Comparison of ENCODE assay signal across 22 mouse cellular contexts in genomic region chr14:27348656-27349055, GRCm38 (mm10).
DNase-seq lines count a peak whose midpoint lies in the region; ATAC-seq and TF ChIP-seq lines count a peak whose summit lies in the region.
"Had no signal": no experiment of that assay in that cellular context is flagged by ENCODE, and none has a peak within 500 bp of the region (broad histone marks: within the 10 kb centered on the region; RNA-seq: fewer than 3 reads in every experiment).

No protein-coding gene starts in this region.

- H3K4me1 ChIP-seq in heart, embryonic 10.5 days, result peaks cover 47% of the 10 kb centered on the region
- peaks cover 53% of the 10 kb centered on the region for H3K4me1 ChIP-seq in heart, postnatal 0 days (ENCODE audit: control insufficient read depth, insufficient read depth)

- no peak for TF ChIP-seq CTCF in layer of hippocampus, adult 2 months (conservative IDR thresholded peaks at IDR 0.05)
- no peak for TF ChIP-seq CTCF in heart, postnatal 0 days (IDR thresholded peaks at IDR 0.05; ENCODE audit: low read depth)

- H3K36me3 ChIP-seq in heart, embryonic 10.5 days, result no peaks in the 10 kb centered on the region
- no peaks in the 10 kb centered on the region for H3K36me3 ChIP-seq in heart, postnatal 0 days (replicated peaks; ENCODE audit: control insufficient read depth, insufficient read depth, low read length)
- H3K36me3 ChIP-seq: embryonic facial prominence, embryonic 15.5 days; hindbrain, embryonic 15.5 days; intestine, embryonic 15.5 days had no signal

- H3K9ac ChIP-seq in heart, postnatal 0 days (replicated peaks; ENCODE audit: low read depth, low read length), result no peak overlapping the region
- H3K9ac ChIP-seq: embryonic facial prominence, embryonic 15.5 days; hindbrain, embryonic 15.5 days; intestine, embryonic 15.5 days; limb, embryonic 12.5 days; liver, embryonic 13.5 days; lung, embryonic 14.5 days had no signal

- no peaks in the 10 kb centered on the region for H3K27me3 ChIP-seq in heart, embryonic 10.5 days (ENCODE audit: insufficient read depth, poor library complexity, severe bottlenecking)
- no peaks in the 10 kb centered on the region for H3K27me3 ChIP-seq in heart, postnatal 0 days (ENCODE audit: control insufficient read depth, insufficient read depth, low read length)
- H3K27me3 ChIP-seq: embryonic facial prominence, embryonic 15.5 days; hindbrain, embryonic 15.5 days; intestine, embryonic 15.5 days; limb, embryonic 12.5 days; liver, embryonic 13.5 days had no signal

- intact Hi-C loops in heart, postnatal 36 days (cut with DNase I), result no loop called here

- TF ChIP-seq EP300 in heart, postnatal 0 days (IDR thresholded peaks at IDR 0.05; ENCODE audit: low read depth), result no peak

- H3K4me2 ChIP-seq in heart, postnatal 0 days (ENCODE audit: low read depth, low read length), result no peak overlapping the region
- H3K4me2 ChIP-seq: embryonic facial prominence, embryonic 15.5 days; hindbrain, embryonic 15.5 days; intestine, embryonic 15.5 days; limb, embryonic 12.5 days; liver, embryonic 13.5 days; lung, embryonic 14.5 days had no signal

- WGBS in heart, embryonic 10.5 days, result 89% methylated on average over 4 of the region's 4 CpGs
- 83% methylated on average over 4 of the region's 4 CpGs for WGBS in heart, postnatal 0 days

- H3K9me3 ChIP-seq in heart, embryonic 10.5 days, result no peaks in the 10 kb centered on the region
- no peaks in the 10 kb centered on the region for H3K9me3 ChIP-seq in heart, postnatal 0 days (replicated peaks; ENCODE audit: control insufficient read depth, low read length)
- H3K9me3 ChIP-seq: embryonic facial prominence, embryonic 15.5 days; hindbrain, embryonic 15.5 days; intestine, embryonic 15.5 days; liver, embryonic 13.5 days had no signal

- no peak overlapping the region for H3K4me3 ChIP-seq in heart, embryonic 10.5 days
- no peak overlapping the region for H3K4me3 ChIP-seq in layer of hippocampus, adult 2 months
- H3K4me3 ChIP-seq in heart, postnatal 0 days (ENCODE audit: low read depth, low read length), result no peak overlapping the region
- H3K4me3 ChIP-seq: embryonic facial prominence, embryonic 15.5 days; hindbrain, embryonic 15.5 days; intestine, embryonic 15.5 days; limb, embryonic 12.5 days; liver, embryonic 13.5 days had no signal

- DNase-seq in heart, embryonic 10.5 days (ENCODE audit: low spot score), result no peak
- no peak for DNase-seq in heart, postnatal 36 days
- no peak for DNase-seq in layer of hippocampus, adult 2 months (ENCODE audit: low spot score in 2 of 2)
- DNase-seq in layer of hippocampus, postnatal 25 days (ENCODE audit: extremely low spot score in 1 of 2, low spot score in 1 of 2), result no peak
- peak; percentile 79 for DNase-seq in ES-CJ7 (ENCODE audit: low read depth, low spot score)
- DNase-seq in heart, postnatal 0 days (ENCODE audit: low spot score), result no peak
- no peak for DNase-seq in gastrocnemius, postnatal 25 days
- DNase-seq: adrenal gland, postnatal 36 days; cerebellum, adult 9-10 months; gastrocnemius, postnatal 10 days; kidney, postnatal 10 days; liver, embryonic 13.5 days; lung, embryonic 14.5 days; lung, postnatal 4 days; midbrain, embryonic 14.5 days; thymus, adult 2 months had no signal

- peak overlapping the region; percentile 79; the same call in 1 of the 2 replicates for H3K27ac ChIP-seq in heart, embryonic 10.5 days
- H3K27ac ChIP-seq in layer of hippocampus, adult 2 months, result peak overlapping the region; percentile 48
- H3K27ac ChIP-seq in heart, postnatal 0 days (ENCODE audit: low read depth), result peak overlapping the region; percentile 89
- H3K27ac ChIP-seq: embryonic facial prominence, embryonic 15.5 days; hindbrain, embryonic 15.5 days; intestine, embryonic 15.5 days; limb, embryonic 12.5 days; liver, embryonic 13.5 days; stomach, postnatal 0 days had no signal

- no peak for ATAC-seq in heart, postnatal 0 days (ENCODE audit: insufficient read depth, low read depth)
- ATAC-seq: forebrain, embryonic 14.5 days; intestine, embryonic 15.5 days had no signal
